Mouse (Mus musculus) MEL (cell line): Measurements from ENCODE around the gene Adora3. TPM values are rescaled to one million over a fixed set of nuclear protein-coding genes. Genes with fewer than 3 reads are reported as not detected.

Experiments used
- DNase-seq: peaks from one replicate; pipeline ENCODE4 v3.0.0; 2011; ENCODE audit warnings: low read depth, low spot score
- H3K27ac ChIP-seq: 2 replicates; pipeline ENCODE4 v1.5.1; 2012; ENCODE audit warnings: low read depth, mild to moderate bottlenecking, control low read depth, low read length, moderate library complexity; ENCODE audit not compliant: control insufficient read depth
- H3K27me3 ChIP-seq, 2 experiments: fragments of 150-350 bp in 1 of 2; sonication (generic) in 1 of 2; 2 replicates each; pipeline ENCODE4 v1.6.1; 2012; ENCODE audit warnings: low read length in 2 of 2, mild to moderate bottlenecking in 2 of 2, improper control_type of control experiment in 1 of 2, moderate library complexity in 1 of 2; ENCODE audit not compliant: insufficient read depth in 2 of 2, control insufficient read depth in 1 of 2
- H3K36me3 ChIP-seq, 2 experiments: 2 replicates each; pipeline ENCODE4 v1.6.1; 2012 to 2014; ENCODE audit warnings: low read length in 2 of 2, improper control_type of control experiment in 1 of 2, inconsistent platforms in 1 of 2, mild to moderate bottlenecking in 1 of 2; ENCODE audit not compliant: insufficient read depth in 2 of 2, control insufficient read depth in 1 of 2
- H3K4me1 ChIP-seq, 2 experiments: fragments of 150-350 bp in 1 of 2; sonication (generic) in 1 of 2; 2 replicates each; pipeline ENCODE4 v1.6.1; 2012; ENCODE audit warnings: low read length in 2 of 2, improper control_type of control experiment in 1 of 2, mild to moderate bottlenecking in 1 of 2; ENCODE audit not compliant: insufficient read depth in 2 of 2, control insufficient read depth in 1 of 2
- H3K4me3 ChIP-seq, 2 experiments: fragments of 150-350 bp in 1 of 2; sonication (generic) in 1 of 2; 2 replicates each; pipeline ENCODE4 v1.5.1; 2012; ENCODE audit warnings: low read depth in 2 of 2, low read length in 2 of 2, mild to moderate bottlenecking in 2 of 2, moderate library complexity in 2 of 2, control low read depth in 1 of 2, improper control_type of control experiment in 1 of 2; ENCODE audit not compliant: control insufficient read depth in 1 of 2, insufficient read depth in 1 of 2
- H3K79me2 ChIP-seq: 2 replicates; pipeline ENCODE4 v1.6.1; 2012; ENCODE audit warnings: mild to moderate bottlenecking, low read length, moderate library complexity; ENCODE audit not compliant: control insufficient read depth, poor library complexity, insufficient read depth
- H3K9ac ChIP-seq: 2 replicates; pipeline ENCODE4 v1.6.1; 2012; ENCODE audit warnings: low read depth, mild to moderate bottlenecking, control low read depth, low read length, moderate library complexity; ENCODE audit not compliant: control insufficient read depth, poor library complexity, severe bottlenecking
- H3K9me3 ChIP-seq: fragments of 150-350 bp; sonication (generic); replicated peaks from 2 replicates; pipeline ENCODE4 v1.6.1; 2012; ENCODE audit warnings: mild to moderate bottlenecking, low read length, improper control_type of control experiment, moderate library complexity; ENCODE audit not compliant: insufficient read depth
- BHLHE40 ChIP-seq: IDR thresholded peaks from 2 replicates; pipeline ENCODE4 v1.6.1; 2012; ENCODE audit warnings: low read depth, mild to moderate bottlenecking, inconsistent platforms, low read length, improper control_type of control experiment, borderline replicate concordance
- CHD1 ChIP-seq: IDR thresholded peaks from 2 replicates; pipeline ENCODE4 v1.6.1; 2012; ENCODE audit warnings: low read depth, mild to moderate bottlenecking, inconsistent platforms, low read length, improper control_type of control experiment
- CHD2 ChIP-seq: IDR thresholded peaks from 2 replicates; pipeline ENCODE4 v1.6.1; 2011; ENCODE audit warnings: low read length, improper control_type of control experiment
- CTCF ChIP-seq, 3 experiments: IDR thresholded peaks in 2 of 3; conservative IDR thresholded peaks in 1 of 3; 2 replicates each; pipeline ENCODE4 v1.5.1; 2011 to 2012; ENCODE audit warnings: low read length in 3 of 3, low read depth in 2 of 3, mild to moderate bottlenecking in 2 of 3, improper control_type of control experiment in 1 of 3, inconsistent platforms in 1 of 3, mixed read lengths in 1 of 3, moderate library complexity in 1 of 3; ENCODE audit not compliant: control insufficient read depth in 1 of 3, insufficient read depth in 1 of 3, poor library complexity in 1 of 3, severe bottlenecking in 1 of 3
- E2F4 ChIP-seq: IDR thresholded peaks from 2 replicates; pipeline ENCODE4 v1.6.1; 2011; ENCODE audit warnings: low read depth, low read length, improper control_type of control experiment, borderline replicate concordance
- ELF1 ChIP-seq: IDR thresholded peaks from 2 replicates; pipeline ENCODE4 v1.6.1; 2014; ENCODE audit warnings: low read depth, mild to moderate bottlenecking, inconsistent platforms, low read length, improper control_type of control experiment, moderate library complexity
- EP300 ChIP-seq, 2 experiments: IDR thresholded peaks; 2 replicates each; pipeline ENCODE4 v1.6.1; 2011; ENCODE audit warnings: improper control_type of control experiment in 2 of 2, low read length in 2 of 2, low read depth in 1 of 2, mild to moderate bottlenecking in 1 of 2
- ETS1 ChIP-seq: IDR thresholded peaks from 2 replicates; pipeline ENCODE4 v1.6.1; 2012; ENCODE audit warnings: low read depth, mild to moderate bottlenecking, inconsistent platforms, low read length, improper control_type of control experiment, moderate library complexity
- GABPA ChIP-seq: IDR thresholded peaks from 2 replicates; pipeline ENCODE4 v1.6.1; 2012; ENCODE audit warnings: low read depth, mild to moderate bottlenecking, inconsistent platforms, low read length, improper control_type of control experiment, moderate library complexity
- GATA1 ChIP-seq: IDR thresholded peaks from 2 replicates; pipeline ENCODE4 v1.6.1; 2011; ENCODE audit warnings: low read depth, low read length, improper control_type of control experiment
- HCFC1 ChIP-seq: IDR thresholded peaks from 2 replicates; pipeline ENCODE4 v1.6.1; 2012; ENCODE audit warnings: low read depth, mild to moderate bottlenecking, inconsistent platforms, low read length, improper control_type of control experiment, moderate library complexity
- JUND ChIP-seq: IDR thresholded peaks from 2 replicates; pipeline ENCODE4 v1.6.1; 2011; ENCODE audit warnings: low read depth, mild to moderate bottlenecking, improper control_type of control experiment, low read length
- KAT2A ChIP-seq: conservative IDR thresholded peaks from 2 replicates; pipeline ENCODE4 v1.6.1; 2012; ENCODE audit warnings: low read depth, low read length, improper control_type of control experiment, inconsistent platforms
- MAX ChIP-seq: IDR thresholded peaks from 2 replicates; pipeline ENCODE4 v1.6.1; 2011; ENCODE audit warnings: low read length, improper control_type of control experiment
- MAZ ChIP-seq: IDR thresholded peaks from 2 replicates; pipeline ENCODE4 v1.6.1; 2012; ENCODE audit warnings: low read depth, mild to moderate bottlenecking, inconsistent platforms, low read length, improper control_type of control experiment
- MXI1 ChIP-seq: IDR thresholded peaks from 2 replicates; pipeline ENCODE4 v1.6.1; 2011; ENCODE audit warnings: mild to moderate bottlenecking, low read depth, low read length, improper control_type of control experiment
- MYB ChIP-seq: IDR thresholded peaks from 2 replicates; pipeline ENCODE4 v1.6.1; 2011; ENCODE audit warnings: mild to moderate bottlenecking, low read depth, low read length, improper control_type of control experiment
- MYC ChIP-seq: IDR thresholded peaks from 2 replicates; pipeline ENCODE4 v1.6.1; 2011; ENCODE audit warnings: low read depth, mild to moderate bottlenecking, low read length, improper control_type of control experiment, moderate library complexity
- NELFE ChIP-seq: IDR thresholded peaks from 2 replicates; pipeline ENCODE4 v1.6.1; 2011; ENCODE audit warnings: low read depth, low read length, improper control_type of control experiment
- NRF1 ChIP-seq: IDR thresholded peaks from 2 replicates; pipeline ENCODE4 v1.6.1; 2014; ENCODE audit warnings: low read depth, mild to moderate bottlenecking, inconsistent platforms, low read length, improper control_type of control experiment, moderate library complexity; ENCODE audit not compliant: poor library complexity, insufficient read depth, severe bottlenecking
- POLR2A ChIP-seq, 2 experiments: IDR thresholded peaks; 2 replicates each; pipeline ENCODE4 v1.6.1; 2011 to 2012; ENCODE audit warnings: low read length in 2 of 2, mild to moderate bottlenecking in 2 of 2, control low read depth in 1 of 2, improper control_type of control experiment in 1 of 2, low read depth in 1 of 2, moderate library complexity in 1 of 2; ENCODE audit not compliant: control insufficient read depth in 1 of 2, insufficient read depth in 1 of 2, poor library complexity in 1 of 2
- POLR2AphosphoS2 ChIP-seq: IDR thresholded peaks from 2 replicates; pipeline ENCODE4 v1.6.1; 2011; ENCODE audit warnings: low read length, improper control_type of control experiment
- RAD21 ChIP-seq: IDR thresholded peaks from 2 replicates; pipeline ENCODE4 v1.6.1; 2011; ENCODE audit warnings: mild to moderate bottlenecking, low read depth, low read length, improper control_type of control experiment
- RCOR1 ChIP-seq: IDR thresholded peaks from 2 replicates; pipeline ENCODE4 v1.6.1; 2012; ENCODE audit warnings: low read depth, mild to moderate bottlenecking, inconsistent platforms, low read length, improper control_type of control experiment
- SIN3A ChIP-seq: IDR thresholded peaks from 2 replicates; pipeline ENCODE4 v1.6.1; 2012; ENCODE audit warnings: low read length, improper control_type of control experiment, inconsistent platforms
- TAL1 ChIP-seq: IDR thresholded peaks from 2 replicates; pipeline ENCODE4 v1.6.1; 2012; ENCODE audit warnings: mild to moderate bottlenecking, inconsistent platforms, low read length, moderate library complexity, mixed read lengths
- TBP ChIP-seq: IDR thresholded peaks from 2 replicates; pipeline ENCODE4 v1.8.0; 2011; ENCODE audit warnings: low read depth, low read length, improper control_type of control experiment
- TCF12 ChIP-seq: IDR thresholded peaks from 2 replicates; pipeline ENCODE4 v1.6.1; 2014; ENCODE audit warnings: low read depth, mild to moderate bottlenecking, inconsistent platforms, low read length, improper control_type of control experiment, moderate library complexity
- UBTF ChIP-seq: IDR thresholded peaks from 2 replicates; pipeline ENCODE4 v1.6.1; 2012; ENCODE audit warnings: low read depth, mild to moderate bottlenecking, inconsistent platforms, low read length, improper control_type of control experiment, moderate library complexity, borderline replicate concordance; ENCODE audit not compliant: insufficient read depth
- USF1 ChIP-seq: IDR thresholded peaks from 2 replicates; pipeline ENCODE4 v1.6.1; 2014; ENCODE audit warnings: low read depth, mild to moderate bottlenecking, inconsistent platforms, low read length, improper control_type of control experiment, moderate library complexity
- ZC3H11A ChIP-seq: IDR thresholded peaks from 2 replicates; pipeline ENCODE4 v1.6.1; 2012; ENCODE audit warnings: low read depth, mild to moderate bottlenecking, inconsistent platforms, low read length, improper control_type of control experiment
- ZNF384 ChIP-seq: IDR thresholded peaks from 2 replicates; pipeline ENCODE4 v1.6.1; 2012; ENCODE audit warnings: low read depth, mild to moderate bottlenecking, inconsistent platforms, low read length, improper control_type of control experiment
- polyA plus RNA-seq, 2 experiments: library from polyadenylated mRNA; stranded (reverse) in 1 of 2; unstranded in 1 of 2; fragments of >175 nt in 1 of 2; fragments of >200 nt in 1 of 2; gene quantifications; 2 replicates each; pipeline versions ENCODE4 v1.2.1 to v1.2.4; 2012; ENCODE audit warnings: low replicate concordance in 2 of 2, low read depth in 1 of 2; ENCODE audit not compliant: insufficient read length in 2 of 2, insufficient read depth in 1 of 2, missing spikeins in 1 of 2
- total RNA-seq: library from RNA; depleted of rRNA; stranded (reverse); fragments of 300-350 nt; gene quantifications from 2 replicates; pipeline ENCODE4 v1.2.3, GENCODE M21; 2012

Gene Adora3
- total and polyA plus RNA-seq, 3 experiments: 0.42 to 0.65 TPM; not detected in 1

DNA sequence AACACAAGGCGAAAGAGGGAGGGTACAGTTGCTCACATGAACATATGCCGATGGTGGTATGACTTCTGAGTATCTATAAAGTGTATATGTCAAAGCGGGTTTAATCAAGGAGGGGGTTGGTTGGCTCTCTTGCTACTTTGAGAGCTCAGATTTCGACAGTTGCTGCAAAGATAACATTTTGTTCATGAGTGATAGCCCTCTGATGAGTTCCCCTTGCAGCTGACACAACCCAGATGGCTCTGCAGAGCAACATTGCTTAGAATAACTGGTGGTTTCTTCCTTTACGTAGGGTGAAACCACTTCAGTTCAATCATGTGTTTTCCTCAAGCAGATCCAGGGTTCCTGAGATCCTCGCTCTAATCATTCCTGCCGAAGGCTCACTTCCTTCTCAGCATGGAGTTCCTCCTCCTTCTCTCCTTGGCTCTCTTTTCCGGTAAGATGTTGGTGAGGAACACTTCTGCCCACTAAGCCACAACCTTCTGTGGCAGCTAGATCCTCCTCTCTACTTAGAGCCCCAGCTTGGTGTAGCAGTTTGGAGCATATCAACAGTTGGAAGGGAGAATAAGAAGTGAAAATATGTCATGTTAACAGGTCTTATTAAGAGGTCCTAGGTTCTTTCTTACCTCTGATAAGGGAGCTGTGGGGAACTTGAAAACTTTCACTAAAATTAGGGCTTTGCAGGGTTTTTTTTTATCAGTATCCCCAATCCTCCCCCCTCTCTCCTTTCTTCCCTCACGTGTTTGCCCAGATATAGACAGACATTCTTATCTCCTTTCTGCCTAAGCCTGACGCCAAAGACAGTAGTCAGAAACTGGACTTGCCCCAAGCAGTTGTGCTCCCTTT lies 43.4 kb downstream of the Adora3 start (continued):
- TF ChIP-seq BHLHE40 (peak; percentile 100), RAD21 (no peak), KAT2A (peak; percentile 44; the same call in 1 of the 2 replicates), CHD1 (no peak), MAX (peak; percentile 68), ETS1 (peak; percentile 98), RCOR1 (peak; percentile 96), MAZ (0 out of 2 replicates have a peak, but pooled peaks have one; percentile 40), USF1 (peak; percentile 88), JUND (no peak)

- Histone ChIP-seq H3K36me3 (peaks cover 0 to 66% of the 10 kb centered on the region in 2 experiments; a peak in 2 of 4 replicates), H3K9ac (no peak overlapping the region), H3K27ac (peak overlapping the region; percentile 44), H3K9me3 (no peaks in the 10 kb centered on the region), H3K4me1 (peaks cover 40 to 64% of the 10 kb centered on the region in 2 experiments), H3K4me3 (no peak overlapping the region), H3K79me2 (no peaks in the 10 kb centered on the region), H3K27me3 (no peaks in the 10 kb centered on the region)
- DNase-seq: no peak
- TF ChIP-seq ZC3H11A (no peak), E2F4 (no peak), NELFE (no peak), NRF1 (no peak), MYB (no peak), ETS1 (0 out of 2 replicates have a peak, but pooled peaks have one; percentile 26), UBTF (no peak), JUND (no peak), ELF1 (0 out of 2 replicates have a peak, but pooled peaks have one; percentile 25), MXI1 (no peak), GATA1 (peak; percentile 62), RCOR1 (peak; percentile 41; the same call in 1 of the 2 replicates), POLR2AphosphoS2 (no peak), USF1 (no peak), HCFC1 (no peak), TAL1 (no peak), CTCF (IDR thresholded peaks at IDR 0.05 in 2 of 3, conservative IDR thresholded peaks at IDR 0.05 in 1 of 3; ENCODE audit: control insufficient read depth in 1 of 3, insufficient read depth in 1 of 3, low read depth in 2 of 3, low read length in 3 of 3, poor library complexity in 1 of 3, severe bottlenecking in 1 of 3) (no peak), CHD2 (no peak), BHLHE40 (peak; percentile 27; the same call in 1 of the 2 replicates), MYC (no peak), POLR2A (IDR thresholded peaks at IDR 0.05; ENCODE audit: control insufficient read depth in 1 of 2, insufficient read depth in 1 of 2, low read depth in 1 of 2, low read length in 2 of 2, poor library complexity in 1 of 2) (no peak), GABPA (no peak), EP300 (IDR thresholded peaks at IDR 0.05; ENCODE audit: low read depth in 1 of 2, low read length in 2 of 2) (peak; percentile 54 to 64; a peak in 3 of 4 replicates), CHD1 (no peak), TBP (no peak), RAD21 (no peak), MAX (no peak), SIN3A (0 out of 2 replicates have a peak, but pooled peaks have one; percentile 29), ZNF384 (no peak), TCF12 (no peak)
Observed at GRCm38 (mm10) chr3:105915281-105915680, 44.6 kb downstream of the Adora3 start.
